Mouse (Mus musculus): Measurements from ENCODE around the gene Nr1d1. TPM values are rescaled to one million over a fixed set of nuclear protein-coding genes. Genes with fewer than 3 reads are reported as not detected.

Nr1d1 gene
- total RNA-seq, 1 experiment: 2.9 TPM

GRCm38 (mm10) chr11:98797306-98797705 is 22.2 kb upstream of the Nr1d1 start:
- Histone ChIP-seq H3K4me1 (ENCODE audit: control insufficient read depth in 2 of 2, insufficient read depth in 2 of 2, low read length in 2 of 2, poor library complexity in 1 of 2) (peaks cover 0 to 8% of the 10 kb centered on the region in 2 experiments; a peak in 2 of 4 replicates), H3K36me3 (ENCODE audit: control insufficient read depth, insufficient read depth, low read length, poor library complexity, severe bottlenecking) (peaks cover 11% of the 10 kb centered on the region), H3K9me3 (ENCODE audit: control insufficient read depth, insufficient read depth, low read depth, low read length) (no peaks in the 10 kb centered on the region), H3K27ac (ENCODE audit: insufficient read depth, low read depth, low read length, poor library complexity, severe bottlenecking) (no peak overlapping the region), H3K9ac (ENCODE audit: insufficient read depth, low read depth, low read length, poor library complexity, severe bottlenecking) (no peak overlapping the region), H3K4me3 (ENCODE audit: insufficient read depth in 1 of 2, low read depth in 1 of 2, low read length in 2 of 2, poor library complexity in 1 of 2, severe bottlenecking in 1 of 2) (peak overlapping the region in 1 of 2 experiments; percentile 81; a peak in 2 of 4 replicates)
- TF ChIP-seq ZC3H11A (IDR thresholded peaks at IDR 0.05; ENCODE audit: borderline replicate concordance, low read depth, low read length) (no peak), ZNF384 (IDR thresholded peaks at IDR 0.05; ENCODE audit: low read depth, low read length) (no peak), MAFK (IDR thresholded peaks at IDR 0.05; ENCODE audit: insufficient read depth, low read depth, low read length) (no peak), CHD2 (IDR thresholded peaks at IDR 0.05; ENCODE audit: low read depth, low read length) (no peak), HCFC1 (IDR thresholded peaks at IDR 0.05; ENCODE audit: borderline replicate concordance, insufficient read depth, low read length) (no peak)
- in situ Hi-C loops (cut with MboI; ENCODE audit: low sequenced_read_pairs in 2 of 2, unreplicated experiment in 2 of 2): no loop called here
- no peak for DNase-seq (ENCODE audit: low read depth, low spot score)

- no peak for DNase-seq (ENCODE audit: low read depth, low spot score)
- H3K27ac ChIP-seq (ENCODE audit: insufficient read depth, low read depth, low read length, poor library complexity, severe bottlenecking): peak overlapping the region; percentile 93; the same call in 1 of the 2 replicates
- H3K36me3 ChIP-seq (ENCODE audit: control insufficient read depth, insufficient read depth, low read length, poor library complexity, severe bottlenecking): peaks cover 8% of the 10 kb centered on the region
- peak overlapping the region; percentile 81 to 85 for H3K4me3 ChIP-seq (ENCODE audit: insufficient read depth in 1 of 2, low read depth in 1 of 2, low read length in 2 of 2, poor library complexity in 1 of 2, severe bottlenecking in 1 of 2)
- TF ChIP-seq MAFK (IDR thresholded peaks at IDR 0.05; ENCODE audit: insufficient read depth, low read depth, low read length): no peak
- no peak for TF ChIP-seq CHD2 (IDR thresholded peaks at IDR 0.05; ENCODE audit: low read depth, low read length)
- no peak for TF ChIP-seq ZC3H11A (IDR thresholded peaks at IDR 0.05; ENCODE audit: borderline replicate concordance, low read depth, low read length)
- no peak for TF ChIP-seq HCFC1 (IDR thresholded peaks at IDR 0.05; ENCODE audit: borderline replicate concordance, insufficient read depth, low read length)
- TF ChIP-seq ZNF384 (IDR thresholded peaks at IDR 0.05; ENCODE audit: low read depth, low read length): no peak
- no peaks in the 10 kb centered on the region for H3K9me3 ChIP-seq (ENCODE audit: control insufficient read depth, insufficient read depth, low read depth, low read length)
- peaks cover under 1 to 9% of the 10 kb centered on the region in 2 experiments; a peak in 2 of 4 replicates for H3K4me1 ChIP-seq (ENCODE audit: control insufficient read depth in 2 of 2, insufficient read depth in 2 of 2, low read length in 2 of 2, poor library complexity in 1 of 2)
- peak overlapping the region; percentile 93 for H3K9ac ChIP-seq (ENCODE audit: insufficient read depth, low read depth, low read length, poor library complexity, severe bottlenecking)
- in situ Hi-C loops (cut with MboI; ENCODE audit: low sequenced_read_pairs in 2 of 2, unreplicated experiment in 2 of 2): no loop called here
Observed at GRCm38 (mm10) chr11:98796515-98797216, 21.5 kb upstream of the Nr1d1 start.

- in situ Hi-C loops (cut with MboI; ENCODE audit: low sequenced_read_pairs in 2 of 2, unreplicated experiment in 2 of 2): no loop called here
Observed at GRCm38 (mm10) chr11:98795714-98796514, 20.8 kb upstream of the Nr1d1 start.

GRCm38 (mm10) chr11:98795015-98795713 is 20.0 kb upstream of the Nr1d1 start, which contains the start of gene Msl1:
Gene Msl1, plus strand, starts transcription at chr11:98795516.
- in situ Hi-C loops (cut with MboI; ENCODE audit: low sequenced_read_pairs in 2 of 2, unreplicated experiment in 2 of 2): no loop called here
- peak within 1 kb of the TSS; percentile 93 for H3K27ac ChIP-seq (ENCODE audit: insufficient read depth, low read depth, low read length, poor library complexity, severe bottlenecking)
- peaks cover 2 to 9% of the 10 kb centered on the region in 2 experiments; a peak in 2 of 4 replicates for H3K4me1 ChIP-seq (ENCODE audit: control insufficient read depth in 2 of 2, insufficient read depth in 2 of 2, low read length in 2 of 2, poor library complexity in 1 of 2)
- H3K4me3 ChIP-seq (ENCODE audit: insufficient read depth in 1 of 2, low read depth in 1 of 2, low read length in 2 of 2, poor library complexity in 1 of 2, severe bottlenecking in 1 of 2): peak within 1 kb of the TSS; percentile 81 to 85
- peaks cover 1% of the 10 kb centered on the region for H3K36me3 ChIP-seq (ENCODE audit: control insufficient read depth, insufficient read depth, low read length, poor library complexity, severe bottlenecking)
- peak within 1 kb of the TSS; percentile 93 for H3K9ac ChIP-seq (ENCODE audit: insufficient read depth, low read depth, low read length, poor library complexity, severe bottlenecking)
- TF ChIP-seq ZNF384 (IDR thresholded peaks at IDR 0.05; ENCODE audit: low read depth, low read length): peak; percentile 59; the same call in 1 of the 2 replicates
- TF ChIP-seq MAFK (IDR thresholded peaks at IDR 0.05; ENCODE audit: insufficient read depth, low read depth, low read length): no peak
- H3K9me3 ChIP-seq (ENCODE audit: control insufficient read depth, insufficient read depth, low read depth, low read length): no peaks in the 10 kb centered on the region
- no peak for DNase-seq (ENCODE audit: low read depth, low spot score)

More at GRCm38 (mm10) chr11:98795714-98796514, 20.8 kb upstream of the Nr1d1 start:
- Histone ChIP-seq H3K4me1 (ENCODE audit: control insufficient read depth in 2 of 2, insufficient read depth in 2 of 2, low read length in 2 of 2, poor library complexity in 1 of 2) (peaks cover 2 to 9% of the 10 kb centered on the region in 2 experiments; a peak in 2 of 4 replicates), H3K9ac (ENCODE audit: insufficient read depth, low read depth, low read length, poor library complexity, severe bottlenecking) (peak overlapping the region; percentile 93), H3K4me3 (ENCODE audit: insufficient read depth in 1 of 2, low read depth in 1 of 2, low read length in 2 of 2, poor library complexity in 1 of 2, severe bottlenecking in 1 of 2) (peak overlapping the region; percentile 81 to 85), H3K36me3 (ENCODE audit: control insufficient read depth, insufficient read depth, low read length, poor library complexity, severe bottlenecking) (peaks cover 6% of the 10 kb centered on the region), H3K27ac (ENCODE audit: insufficient read depth, low read depth, low read length, poor library complexity, severe bottlenecking) (peak overlapping the region; percentile 93), H3K9me3 (ENCODE audit: control insufficient read depth, insufficient read depth, low read depth, low read length) (no peaks in the 10 kb centered on the region)
- TF ChIP-seq MAFK (IDR thresholded peaks at IDR 0.05; ENCODE audit: insufficient read depth, low read depth, low read length) (no peak), CHD2 (IDR thresholded peaks at IDR 0.05; ENCODE audit: low read depth, low read length) (no peak), HCFC1 (IDR thresholded peaks at IDR 0.05; ENCODE audit: borderline replicate concordance, insufficient read depth, low read length) (no peak), ZNF384 (IDR thresholded peaks at IDR 0.05; ENCODE audit: low read depth, low read length) (no peak), ZC3H11A (IDR thresholded peaks at IDR 0.05; ENCODE audit: borderline replicate concordance, low read depth, low read length) (no peak)
- no peak for DNase-seq (ENCODE audit: low read depth, low spot score)

Measured in ES-E14 (cell line).